Mouse (Mus musculus) layer of hippocampus, adult 8-10 months (tissue): ENCODE measurements around the gene Rad50. TPM values are rescaled to one million over a fixed set of nuclear protein-coding genes. Genes with fewer than 3 reads are reported as not detected.

Experiments
- total RNA-seq, 4 experiments: library from RNA; stranded (reverse); gene quantifications; 2 replicates each; pipeline ENCODE4 v1.2.4; 2022

Gene Rad50
- total RNA-seq, 4 experiments from 2014 or later: 11.3 to 15.9 (median 13.0) TPM

Other genes starting within 250 kb of the Rad50 start
- gene Gm9837, start 236.8 kb downstream of the Rad50 start, total RNA-seq: under 1 TPM in 1 of 4 experiments, not detected in 3; 0.69 TPM
- 1 to 10 TPM; 1.8 to 4.9 (median 2.8) TPM for gene Gm9945, start 227.2 kb downstream of the Rad50 start, total RNA-seq
- gene Sowaha, start 227.0 kb downstream of the Rad50 start, total RNA-seq: 100 to 1,000 TPM in 2 of 4 experiments, 10 to 100 TPM in 2; 91.6 to 119 (median 104) TPM
- gene Sept8, start 188.1 kb downstream of the Rad50 start, total RNA-seq: 100 to 1,000 TPM; 248 to 260 (median 255) TPM
- 100 to 1,000 TPM; 115 to 156 (median 130) TPM for gene Kif3a, start 139.9 kb downstream of the Rad50 start, total RNA-seq
- not detected for gene Il4, start 88.7 kb downstream of the Rad50 start, total RNA-seq
- gene Il13, start 72.6 kb downstream of the Rad50 start, total RNA-seq: not detected
- not detected for gene Il5, start 13.5 kb upstream of the Rad50 start, total RNA-seq
- gene Irf1, start 62.7 kb upstream of the Rad50 start, total RNA-seq: 10 to 100 TPM in 3 of 4 experiments, 1 to 10 TPM in 1; 9.7 to 12.9 (median 11.0) TPM
- gene Gm17334, start 65.9 kb upstream of the Rad50 start, total RNA-seq: 1 to 10 TPM; 1.1 to 2.4 (median 1.9) TPM
- gene Gm12216, start 151.9 kb upstream of the Rad50 start, total RNA-seq: 10 to 100 TPM in 1 of 4 experiments, 1 to 10 TPM in 3; 6.0 to 12.4 (median 8.1) TPM
- gene Slc22a5, start 184.3 kb upstream of the Rad50 start, total RNA-seq: 10 to 100 TPM; 11.4 to 13.4 (median 12.1) TPM